Mouse (Mus musculus): ENCODE measurements around the gene Lama4.

Lama4 gene

GRCm38 (mm10) chr10:38965075-38965781, at the start of gene Lama4:
TSS of gene Lama4 (plus strand) at chr10:38965515.
- DNase-seq (ENCODE audit: low read depth, low spot score), result peak; percentile 22

DNA sequence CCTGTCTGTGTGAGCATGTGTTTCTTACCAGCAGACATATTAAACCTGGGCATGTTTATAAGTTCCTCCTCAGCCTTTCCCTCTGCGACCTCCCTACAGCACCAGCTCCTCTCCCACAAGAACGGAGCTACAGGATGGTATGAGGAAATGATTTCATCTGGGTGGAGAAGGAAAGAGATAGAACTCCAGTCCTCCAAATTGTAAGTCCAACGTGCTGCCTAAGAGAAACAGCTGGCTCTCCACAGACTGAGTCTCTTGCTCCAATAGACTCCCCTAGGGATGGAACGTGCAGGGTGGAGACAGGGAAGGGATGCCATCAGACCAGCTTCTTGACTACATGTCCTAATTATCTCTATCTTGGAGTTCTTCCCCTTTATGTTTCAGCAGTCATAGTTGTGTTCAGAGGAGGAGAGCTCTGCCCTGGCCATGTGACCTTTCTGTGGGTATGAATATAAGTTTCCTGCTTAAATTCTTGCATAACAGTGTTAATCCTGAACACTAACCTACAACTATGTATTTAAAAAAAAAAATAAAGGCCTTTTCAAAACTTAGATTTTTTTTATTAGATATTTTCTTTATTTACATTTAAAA, 49.2 kb upstream of the Lama4 start:
- DNase-seq (ENCODE audit: low read depth, low spot score), result no peak

DNA sequence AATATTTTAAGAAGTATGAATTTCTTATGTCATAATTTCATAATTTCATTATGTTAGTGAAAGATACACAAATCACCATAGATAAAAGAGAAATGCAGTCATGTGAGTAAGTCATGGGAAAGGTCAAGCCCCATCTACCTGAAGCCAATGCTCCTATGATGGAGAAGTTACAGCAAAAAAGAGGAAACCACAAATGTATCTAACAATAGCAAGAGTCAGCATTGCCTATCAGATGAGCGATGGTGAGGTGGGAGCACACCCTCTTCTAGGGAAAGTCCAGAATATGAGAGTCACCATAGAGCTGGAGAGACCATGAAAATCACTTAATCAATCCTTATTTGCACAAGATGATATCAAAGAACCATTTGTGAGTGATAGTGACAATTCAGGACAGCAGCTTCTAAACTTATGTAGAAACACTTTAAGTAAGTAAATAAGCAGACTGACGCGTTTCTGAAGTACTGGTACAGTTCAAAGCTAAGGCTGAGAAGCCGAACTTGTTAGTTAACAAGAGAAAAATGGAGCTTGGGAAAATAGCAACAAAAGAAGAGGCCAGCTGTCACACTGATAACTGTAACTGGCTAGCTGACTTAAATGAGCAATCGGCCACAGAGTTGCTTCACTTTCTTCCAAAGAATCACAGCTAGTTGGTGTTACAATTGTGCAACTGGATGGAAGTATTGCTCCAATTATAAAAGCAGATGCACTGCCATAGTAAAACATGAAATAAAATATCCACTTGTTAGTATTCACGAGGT, 36.2 kb upstream of the Lama4 start:
- DNase-seq (ENCODE audit: low read depth, low spot score), result no peak

DNA sequence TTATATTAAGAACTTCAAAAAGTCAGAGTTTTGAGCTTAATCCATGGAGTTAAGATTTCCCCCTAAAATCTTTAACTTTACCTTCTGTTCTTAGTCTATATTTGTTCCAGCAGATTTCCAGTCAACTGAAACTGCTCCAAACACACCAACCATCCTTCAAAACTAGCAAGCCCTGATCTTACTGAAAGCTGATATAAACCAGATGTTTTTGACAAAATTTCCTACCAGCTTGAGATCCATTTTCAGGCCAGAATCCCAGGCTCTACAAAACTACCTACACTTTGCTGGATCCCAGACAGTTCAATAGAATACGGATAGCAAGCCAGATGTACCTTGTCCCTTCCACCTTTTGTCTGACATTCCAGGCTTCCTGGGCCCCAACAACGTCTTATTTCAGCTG, 20.6 kb upstream of the Lama4 start:
- DNase-seq (ENCODE audit: low read depth, low spot score), result peak; percentile 12

GRCm38 (mm10) chr10:38961920-38962319, 3.4 kb upstream of the Lama4 start:
- DNase-seq (ENCODE audit: low read depth, low spot score), result no peak

- no peak for DNase-seq (ENCODE audit: low read depth, low spot score)
These were observed 618 bp upstream of the Lama4 start for GRCm38 (mm10) chr10:38964719-38965074.

GRCm38 (mm10) chr10:38965857-38966256, 542 bp downstream of the Lama4 start:
- no peak for DNase-seq (ENCODE audit: low read depth, low spot score)

- DNase-seq (ENCODE audit: low read depth, low spot score), result no peak
These were observed 1.3 kb downstream of the Lama4 start for GRCm38 (mm10) chr10:38966646-38967045.

GRCm38 (mm10) chr10:38968326-38969072, 3.2 kb downstream of the Lama4 start:
- no peak for DNase-seq (ENCODE audit: low read depth, low spot score)

DNA sequence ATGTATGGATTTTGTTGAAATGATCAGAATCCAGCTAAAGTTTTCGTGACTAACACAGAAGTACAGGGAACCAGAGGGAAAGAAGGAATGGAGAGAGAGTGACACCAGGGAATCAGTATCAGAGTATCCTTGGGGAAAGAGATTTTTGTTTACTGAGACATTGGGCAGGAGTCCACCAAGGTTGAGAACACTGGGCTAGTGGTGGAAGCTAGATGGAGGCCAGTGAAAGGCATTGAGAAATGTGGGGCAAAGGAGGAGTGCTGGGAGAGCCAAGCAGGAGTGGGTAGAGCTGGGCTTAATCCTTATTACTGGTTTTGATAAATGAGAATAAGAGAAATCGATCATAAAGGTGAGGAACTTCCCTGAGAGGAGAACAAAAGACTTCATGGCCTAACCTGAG, 4.2 kb downstream of the Lama4 start:
- no peak for DNase-seq (ENCODE audit: low read depth, low spot score)

DNA sequence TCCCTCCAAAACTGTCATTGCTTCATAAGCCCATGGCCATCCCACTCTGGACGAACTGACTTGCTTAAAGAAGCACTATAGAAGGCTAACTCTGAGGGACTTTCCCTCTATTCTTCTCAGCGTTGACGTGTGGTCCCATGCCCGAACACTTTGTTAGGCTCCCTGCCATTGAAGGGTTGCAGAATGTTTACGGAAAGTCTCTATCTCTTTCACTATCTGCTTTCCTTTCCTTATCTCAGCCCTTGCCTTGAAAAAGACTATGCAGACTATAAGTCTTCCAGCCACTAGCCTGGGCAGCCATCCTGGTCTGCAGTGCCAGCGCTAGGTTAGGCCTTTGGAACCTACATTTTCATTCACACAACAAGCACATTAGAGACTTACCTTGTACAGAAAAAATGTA, 4.7 kb downstream of the Lama4 start:
- no peak for DNase-seq (ENCODE audit: low read depth, low spot score)

DNA sequence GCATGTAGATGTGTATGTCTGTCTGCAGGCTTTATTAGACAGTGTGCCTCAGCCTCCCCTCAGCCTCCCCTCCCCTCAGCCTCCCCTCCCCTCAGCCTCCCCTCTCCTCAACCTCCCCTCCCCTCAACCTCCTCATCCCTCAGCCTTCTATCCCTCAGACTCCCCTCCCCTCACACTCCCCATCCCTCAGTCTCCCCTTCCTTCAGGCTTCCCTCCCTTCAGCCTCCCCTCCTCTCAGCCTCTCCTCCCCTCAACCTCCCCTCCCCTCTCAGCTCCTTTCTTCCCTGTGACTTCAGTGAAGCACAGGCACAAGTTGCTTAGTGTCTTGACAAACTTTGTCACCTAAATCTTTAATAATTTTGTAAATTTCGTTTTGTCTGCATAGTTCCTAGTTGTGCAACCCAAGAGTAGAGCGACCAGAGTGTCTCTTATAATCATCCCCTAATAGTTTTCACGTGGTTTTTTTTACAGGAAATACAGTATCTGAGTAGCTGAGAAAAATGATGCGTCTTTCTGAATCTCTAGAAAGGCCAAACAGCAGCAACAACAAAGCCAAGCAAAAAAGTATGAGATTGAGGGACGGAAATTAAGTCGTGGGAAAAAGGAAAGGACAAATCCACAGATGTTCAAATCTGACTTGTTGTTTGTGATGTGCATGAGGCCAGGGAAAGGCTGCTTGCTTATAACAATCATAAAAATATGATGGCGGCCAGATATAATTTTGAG, 7.1 kb downstream of the Lama4 start:
- no peak for DNase-seq (ENCODE audit: low read depth, low spot score)

GRCm38 (mm10) chr10:38973016-38973415, 7.7 kb downstream of the Lama4 start:
- peak; percentile 32 for DNase-seq (ENCODE audit: low read depth, low spot score)

DNA sequence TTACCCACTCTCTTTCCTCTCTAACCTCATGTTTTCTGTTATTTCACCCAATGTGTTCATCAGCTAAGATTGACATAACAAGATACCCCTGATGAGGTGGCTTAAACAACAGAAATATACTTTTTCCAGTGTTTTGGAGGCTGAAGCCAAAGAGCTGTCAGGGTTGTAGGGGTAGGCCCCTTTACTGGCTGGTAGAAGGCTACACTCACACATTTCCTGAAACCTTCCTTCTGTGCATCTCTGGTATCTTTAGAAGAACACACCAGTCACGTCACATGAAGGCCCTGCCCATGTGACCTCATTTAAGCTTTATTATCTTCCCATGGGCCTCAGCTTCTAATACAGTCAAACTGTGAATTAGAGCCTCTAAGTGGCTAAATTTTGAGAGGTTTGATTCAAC, 12.9 kb downstream of the Lama4 start:
- no peak for DNase-seq (ENCODE audit: low read depth, low spot score)

DNA sequence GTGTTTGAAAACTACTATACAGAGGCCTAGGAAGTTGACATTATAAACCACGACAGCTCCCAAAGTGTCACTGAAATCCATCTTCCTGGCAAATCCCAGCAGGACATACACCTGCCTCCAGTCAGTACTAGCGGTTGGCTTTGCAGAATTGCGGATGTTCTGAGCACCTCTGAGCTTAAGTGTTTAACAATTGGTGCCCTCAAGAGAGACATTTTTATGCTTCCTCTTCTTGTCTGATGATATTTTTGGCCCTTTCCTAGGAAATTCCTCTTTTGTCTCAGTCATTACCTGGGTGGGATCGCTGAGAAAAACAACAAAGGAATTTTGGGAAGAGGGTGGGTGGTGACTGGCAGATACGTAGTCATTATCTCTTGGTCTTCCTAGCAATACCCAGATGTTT, 14.4 kb downstream of the Lama4 start:
- no peak for DNase-seq (ENCODE audit: low read depth, low spot score)

- DNase-seq (ENCODE audit: low read depth, low spot score), result no peak
These were observed 15.7 kb downstream of the Lama4 start for GRCm38 (mm10) chr10:38980980-38981379.

DNA sequence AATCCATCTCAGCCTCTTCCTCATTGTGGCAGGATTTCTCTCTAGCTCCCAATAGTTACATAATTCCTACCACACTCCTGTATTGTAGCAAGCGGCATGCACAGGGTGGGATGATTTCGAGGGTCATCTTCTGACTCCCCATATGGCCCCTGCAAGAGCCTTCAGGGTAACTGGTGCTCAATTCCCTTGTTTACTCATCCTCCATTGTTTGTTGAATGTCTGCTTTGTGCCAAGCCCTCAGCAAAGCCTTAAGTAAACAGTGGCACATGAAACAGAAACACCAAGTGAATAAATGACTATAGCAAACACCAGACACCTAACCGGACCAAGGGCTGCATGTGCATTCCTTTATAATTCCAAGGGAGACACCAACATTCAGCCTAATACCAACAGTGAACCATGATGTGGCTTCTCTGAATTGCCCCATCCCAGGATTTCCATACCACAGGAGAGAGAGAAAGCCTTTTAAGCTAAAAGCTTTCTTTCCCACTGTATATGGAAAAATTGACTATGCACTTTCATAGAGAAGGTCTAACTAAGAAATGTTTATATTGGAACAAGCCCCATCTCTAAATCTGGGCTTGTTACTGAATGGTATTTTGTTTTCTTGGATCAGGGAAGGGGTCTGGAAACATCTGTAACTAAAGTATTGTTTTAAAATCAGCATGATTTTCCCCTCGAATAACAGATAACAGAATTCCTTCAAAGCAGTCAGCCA, 19.2 kb downstream of the Lama4 start:
- DNase-seq (ENCODE audit: low read depth, low spot score), result peak; percentile 12

- DNase-seq (ENCODE audit: low read depth, low spot score), result no peak
These were observed 20.7 kb downstream of the Lama4 start for GRCm38 (mm10) chr10:38986053-38986452.

DNA sequence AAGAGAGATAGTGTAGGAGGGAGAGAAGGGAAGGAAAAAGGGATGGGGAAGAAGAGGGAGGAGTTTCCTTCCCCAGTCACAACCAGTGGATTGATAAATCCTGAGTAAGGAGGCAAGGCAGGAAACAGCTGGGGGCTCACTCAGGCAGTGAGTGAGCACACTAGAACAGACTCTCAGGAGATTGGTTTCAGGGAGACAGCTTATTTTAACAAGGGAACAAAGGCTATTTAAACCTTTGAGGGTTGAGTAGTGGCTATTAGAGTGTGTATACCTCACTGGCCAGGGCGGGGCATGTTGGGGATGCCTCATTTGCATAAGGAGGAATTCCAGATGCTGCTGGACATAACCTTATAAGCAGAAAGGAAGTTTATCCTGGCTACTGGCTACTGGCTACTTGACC, 27.5 kb downstream of the Lama4 start:
- DNase-seq (ENCODE audit: low read depth, low spot score), result no peak

DNA sequence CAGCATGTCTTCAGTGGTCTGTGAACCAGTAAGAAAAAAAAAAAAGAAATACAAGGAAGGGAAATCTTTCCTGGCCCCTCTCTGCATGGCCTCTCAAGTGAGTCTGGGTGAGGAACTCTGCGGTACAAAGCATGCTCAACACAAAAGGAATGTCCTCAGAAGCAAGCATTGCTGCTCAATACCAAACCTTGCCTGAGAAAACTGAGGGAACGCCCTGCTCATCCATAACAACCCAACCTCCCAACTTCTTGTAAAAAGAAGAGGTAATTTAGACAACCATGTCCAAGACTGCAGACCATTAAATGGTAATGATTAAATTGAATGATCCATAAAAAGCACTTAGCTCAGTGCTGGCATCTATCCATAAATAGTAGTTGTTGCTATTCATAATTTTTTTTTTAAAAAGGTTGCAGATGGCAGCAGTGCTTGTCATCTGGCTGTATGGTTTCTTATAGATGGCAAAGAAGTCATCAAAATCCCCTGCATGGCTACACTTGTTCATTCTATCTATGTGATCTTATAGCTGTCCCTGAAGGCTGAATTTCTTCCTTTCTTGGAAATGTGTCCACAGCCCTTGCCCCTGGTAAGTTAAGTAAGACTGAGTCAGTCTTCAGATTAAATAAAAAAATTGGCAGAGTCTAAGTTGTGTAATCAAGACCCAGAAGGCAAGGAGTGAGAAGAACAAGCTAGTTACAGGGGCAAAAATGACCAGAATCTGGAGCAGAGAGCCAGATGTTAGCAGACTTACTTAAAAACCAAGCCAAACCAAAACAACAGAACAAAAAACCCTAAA, 28.5 kb downstream of the Lama4 start:
- DNase-seq (ENCODE audit: low read depth, low spot score), result peak; percentile 50

All from 3T3-L1 (cell line).